Mouse (Mus musculus): Measurements from ENCODE around the gene Ntpcr.

DNA sequence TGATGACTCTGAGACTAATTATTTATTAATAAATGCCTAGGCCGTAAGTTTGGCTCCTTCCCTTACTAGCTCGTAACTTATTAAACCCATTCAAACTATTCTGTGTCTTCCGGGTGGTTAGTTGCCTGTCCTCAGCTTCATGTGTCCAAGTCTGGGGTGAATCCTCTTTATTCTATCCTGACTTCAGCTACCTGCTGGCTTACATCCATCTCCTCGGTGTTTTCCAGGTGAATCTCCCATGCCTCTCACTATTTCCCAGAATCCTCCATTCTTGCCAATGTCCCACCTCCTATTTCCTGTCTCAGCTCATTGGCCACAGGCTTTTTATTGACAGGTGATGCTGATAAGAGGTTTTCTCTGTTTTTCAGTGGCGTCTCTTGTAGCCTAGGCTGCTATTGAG, 20.6 kb upstream of the Ntpcr start:
- no peak for TF ChIP-seq POLR2A (IDR thresholded peaks at IDR 0.05; ENCODE audit: low read depth, low read length)
- no peak for TF ChIP-seq CHD2 (IDR thresholded peaks at IDR 0.05; ENCODE audit: low read length)
- TF ChIP-seq CTCF (conservative IDR thresholded peaks at IDR 0.05 in 1 of 2, IDR thresholded peaks at IDR 0.05 in 1 of 2; ENCODE audit: low read depth in 2 of 2, low read length in 2 of 2) = no peak
- TF ChIP-seq CHD1 (IDR thresholded peaks at IDR 0.05; ENCODE audit: low read depth, low read length) = no peak
- TF ChIP-seq EP300 (IDR thresholded peaks at IDR 0.05; ENCODE audit: low read length) = no peak
- TF ChIP-seq USF1 (IDR thresholded peaks at IDR 0.05; ENCODE audit: low read depth, low read length) = no peak
- no peak for TF ChIP-seq USF2 (conservative IDR thresholded peaks at IDR 0.05; ENCODE audit: low read depth, low read length)
- no peak for TF ChIP-seq NRF1 (IDR thresholded peaks at IDR 0.05; ENCODE audit: low read depth, low read length)

All from CH12.LX (cell line).